Mouse (Mus musculus) erythroblast, embryonic 14.5 days (primary cell): Measurements from ENCODE around the gene Cdhr5.

Experiments used
- GATA1 ChIP-seq: IDR thresholded peaks from 2 replicates; pipeline ENCODE4 v1.6.1; 2012; ENCODE audit warnings: low read length, inconsistent platforms, mixed read lengths
- TAL1 ChIP-seq: IDR thresholded peaks from 3 replicates; pipeline ENCODE4 v1.6.1; 2012; ENCODE audit warnings: low read length, inconsistent platforms, mixed read lengths

GRCm38 (mm10) chr7:141222126-141222467 is 54.5 kb downstream of the Cdhr5 start:
- TF ChIP-seq GATA1, result no peak
- no peak for TF ChIP-seq TAL1
